Mouse (Mus musculus) fat pad, adult 2 months (tissue): ENCODE data around the gene Asb1.

ENCODE experiments used
- DNase-seq: peaks from one replicate; pipeline ENCODE4 v3.0.0-alpha.2; 2011; ENCODE audit warnings: low read depth, low spot score; ENCODE audit errors: extremely low read depth

Asb1 gene

DNA sequence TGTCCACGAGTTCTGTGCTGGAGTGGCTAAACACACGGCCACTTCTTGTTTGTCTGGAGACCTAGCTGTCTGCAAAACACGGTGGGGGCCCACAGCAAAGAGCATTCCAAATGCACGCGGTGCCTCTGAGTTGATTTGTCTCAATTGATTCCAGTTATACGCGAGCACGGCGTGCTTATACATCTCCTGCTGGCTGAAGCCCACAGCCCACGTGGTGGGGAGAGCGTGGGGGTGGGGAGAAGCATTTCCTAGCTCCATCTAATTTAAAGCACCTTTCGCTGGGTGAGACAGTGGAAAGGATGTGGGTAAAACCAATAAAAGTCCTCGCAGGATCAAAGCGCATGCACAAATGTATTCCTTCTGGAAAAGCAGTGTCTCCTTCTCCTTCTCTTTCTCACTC lies 65.3 kb downstream of the Asb1 start:
- no peak for DNase-seq

DNA sequence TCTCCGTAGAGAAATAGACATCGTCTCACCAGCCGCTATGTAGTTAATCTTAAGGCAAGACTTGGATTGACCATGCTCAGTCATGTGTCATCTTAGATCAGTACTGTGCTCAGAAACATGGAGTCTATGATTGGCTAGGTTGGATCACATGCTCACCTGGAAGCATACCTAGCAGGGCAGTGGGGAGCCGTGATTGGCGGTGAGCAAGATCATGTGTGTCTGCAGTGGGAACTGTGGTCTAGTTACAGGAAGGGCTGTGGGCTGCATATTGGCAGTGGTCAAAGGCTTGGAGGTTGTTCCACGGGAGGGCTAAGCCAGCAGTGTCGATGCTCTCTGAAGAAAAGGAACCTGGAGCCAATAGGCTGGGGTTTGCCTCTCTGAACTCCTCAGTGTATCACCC lies 66.4 kb downstream of the Asb1 start:
- DNase-seq = no peak

- DNase-seq = no peak
These were observed 66.8 kb downstream of the Asb1 start for GRCm38 (mm10) chr1:91607141-91607540.
